Mouse (Mus musculus) MEL (cell line): ENCODE results near the gene Gprin3.

Source experiments
- CHD2 ChIP-seq: IDR thresholded peaks from 2 replicates; pipeline ENCODE4 v1.6.1; 2011; ENCODE audit warnings: low read length, improper control_type of control experiment
- CTCF ChIP-seq, 3 experiments: IDR thresholded peaks in 2 of 3; conservative IDR thresholded peaks in 1 of 3; 2 replicates each; pipeline ENCODE4 v1.5.1; 2011 to 2012; ENCODE audit warnings: low read length in 3 of 3, low read depth in 2 of 3, mild to moderate bottlenecking in 2 of 3, improper control_type of control experiment in 1 of 3, inconsistent platforms in 1 of 3, mixed read lengths in 1 of 3, moderate library complexity in 1 of 3; ENCODE audit not compliant: control insufficient read depth in 1 of 3, insufficient read depth in 1 of 3, poor library complexity in 1 of 3, severe bottlenecking in 1 of 3
- EP300 ChIP-seq, 2 experiments: IDR thresholded peaks; 2 replicates each; pipeline ENCODE4 v1.6.1; 2011; ENCODE audit warnings: improper control_type of control experiment in 2 of 2, low read length in 2 of 2, low read depth in 1 of 2, mild to moderate bottlenecking in 1 of 2
- HCFC1 ChIP-seq: IDR thresholded peaks from 2 replicates; pipeline ENCODE4 v1.6.1; 2012; ENCODE audit warnings: low read depth, mild to moderate bottlenecking, inconsistent platforms, low read length, improper control_type of control experiment, moderate library complexity
- MAFK ChIP-seq: IDR thresholded peaks from 2 replicates; pipeline ENCODE4 v1.6.1; 2011; ENCODE audit warnings: low read depth, mild to moderate bottlenecking, low read length, improper control_type of control experiment, borderline replicate concordance
- MAZ ChIP-seq: IDR thresholded peaks from 2 replicates; pipeline ENCODE4 v1.6.1; 2012; ENCODE audit warnings: low read depth, mild to moderate bottlenecking, inconsistent platforms, low read length, improper control_type of control experiment
- POLR2A ChIP-seq, 2 experiments: IDR thresholded peaks; 2 replicates each; pipeline ENCODE4 v1.6.1; 2011 to 2012; ENCODE audit warnings: low read length in 2 of 2, mild to moderate bottlenecking in 2 of 2, control low read depth in 1 of 2, improper control_type of control experiment in 1 of 2, low read depth in 1 of 2, moderate library complexity in 1 of 2; ENCODE audit not compliant: control insufficient read depth in 1 of 2, insufficient read depth in 1 of 2, poor library complexity in 1 of 2
- POLR2AphosphoS2 ChIP-seq: IDR thresholded peaks from 2 replicates; pipeline ENCODE4 v1.6.1; 2011; ENCODE audit warnings: low read length, improper control_type of control experiment
- SMC3 ChIP-seq: IDR thresholded peaks from 2 replicates; pipeline ENCODE4 v1.6.1; 2011; ENCODE audit warnings: low read depth, low read length, improper control_type of control experiment
- TCF12 ChIP-seq: IDR thresholded peaks from 2 replicates; pipeline ENCODE4 v1.6.1; 2014; ENCODE audit warnings: low read depth, mild to moderate bottlenecking, inconsistent platforms, low read length, improper control_type of control experiment, moderate library complexity

GRCm38 (mm10) chr6:59423836-59424235 is 2.3 kb downstream of the Gprin3 start:
- no peak for TF ChIP-seq CTCF (IDR thresholded peaks at IDR 0.05 in 2 of 3, conservative IDR thresholded peaks at IDR 0.05 in 1 of 3; ENCODE audit: control insufficient read depth in 1 of 3, insufficient read depth in 1 of 3, low read depth in 2 of 3, low read length in 3 of 3, poor library complexity in 1 of 3, severe bottlenecking in 1 of 3)
- TF ChIP-seq POLR2AphosphoS2: no peak
- TF ChIP-seq POLR2A (IDR thresholded peaks at IDR 0.05; ENCODE audit: control insufficient read depth in 1 of 2, insufficient read depth in 1 of 2, low read depth in 1 of 2, low read length in 2 of 2, poor library complexity in 1 of 2): no peak
- no peak for TF ChIP-seq CHD2
- no peak for TF ChIP-seq HCFC1
- no peak for TF ChIP-seq EP300 (IDR thresholded peaks at IDR 0.05; ENCODE audit: low read depth in 1 of 2, low read length in 2 of 2)
- TF ChIP-seq MAFK: no peak
- no peak for TF ChIP-seq TCF12
- no peak for TF ChIP-seq SMC3
- TF ChIP-seq MAZ: no peak
